Mouse (Mus musculus) G1E (cell line): ENCODE measurements around the gene Plekha4.

Source experiments
- CTCF ChIP-seq: IDR thresholded peaks from 2 replicates; pipeline ENCODE4 v1.5.1; 2012; ENCODE audit warnings: low read depth, low read length, inconsistent platforms, mixed read lengths
- GATA1 ChIP-seq: IDR thresholded peaks from 2 replicates; pipeline ENCODE4 v1.6.1; 2012; ENCODE audit warnings: borderline replicate concordance, low read length, inconsistent platforms, mixed read lengths
- GATA2 ChIP-seq: IDR thresholded peaks from 2 replicates; pipeline ENCODE4 v1.6.1; 2012; ENCODE audit warnings: low read depth, low read length, inconsistent platforms, borderline replicate concordance
- POLR2AphosphoS5 ChIP-seq: IDR thresholded peaks from 2 replicates; pipeline ENCODE4 v1.6.1; 2012; ENCODE audit warnings: low read depth, low read length, inconsistent platforms; ENCODE audit not compliant: insufficient replicate concordance
- TAL1 ChIP-seq: conservative IDR thresholded peaks from 2 replicates; pipeline ENCODE4 v1.6.1; 2012; ENCODE audit warnings: low read depth, low read length, inconsistent platforms, mixed read lengths

- no peak for TF ChIP-seq CTCF
- TF ChIP-seq GATA1: no peak
- 0 out of 2 replicates have a peak, but pooled peaks have one; percentile 53 for TF ChIP-seq POLR2AphosphoS5
- TF ChIP-seq TAL1: peak; percentile 69
- TF ChIP-seq GATA2: no peak
These were observed 42.7 kb downstream of the Plekha4 start for GRCm38 (mm10) chr7:45568601-45569473.
